Mouse (Mus musculus) CH12.LX (cell line): Measurements from ENCODE around the gene Rhbdf2. TPM values are rescaled to one million over a fixed set of nuclear protein-coding genes. Genes with fewer than 3 reads are reported as not detected.

Source experiments
- DNase-seq: peaks from one replicate; pipeline ENCODE4 v3.0.0-alpha.2; 2013; ENCODE audit errors: extremely low read depth
- H3K27ac ChIP-seq: 2 replicates; pipeline ENCODE4 v1.5.1; 2012; ENCODE audit warnings: low read depth, mild to moderate bottlenecking, control low read depth, moderate library complexity; ENCODE audit not compliant: insufficient read depth
- H3K27me3 ChIP-seq: replicated peaks from 2 replicates; pipeline ENCODE3; 2012; ENCODE audit warnings: inconsistent platforms
- H3K36me3 ChIP-seq, 2 experiments: replicated peaks in 1 of 2; 2 replicates each; pipeline versions ENCODE3 to v1.6.1; 2012; ENCODE audit warnings: inconsistent platforms in 1 of 2, low read length in 1 of 2, mild to moderate bottlenecking in 1 of 2, mixed read lengths in 1 of 2, moderate library complexity in 1 of 2; ENCODE audit not compliant: control insufficient read depth in 1 of 2, insufficient read depth in 1 of 2
- H3K4me1 ChIP-seq, 2 experiments: 2 replicates each; pipeline ENCODE4 v1.6.1; 2012; ENCODE audit warnings: inconsistent platforms in 1 of 2, moderate library complexity in 1 of 2; ENCODE audit not compliant: insufficient read depth in 2 of 2, control insufficient read depth in 1 of 2
- H3K4me2 ChIP-seq: 2 replicates; pipeline ENCODE4 v1.6.1; 2012; ENCODE audit warnings: low read depth, mild to moderate bottlenecking, control low read depth; ENCODE audit not compliant: poor library complexity, insufficient read depth, severe bottlenecking
- H3K4me3 ChIP-seq, 3 experiments: fragments of 150-350 bp in 1 of 3; sonication (generic) in 1 of 3; replicated peaks in 1 of 3; 2 replicates each; pipeline versions ENCODE3 to v1.5.1; 2011 to 2012; ENCODE audit warnings: low read depth in 2 of 3, low read length in 2 of 3, mild to moderate bottlenecking in 2 of 3, moderate library complexity in 2 of 3, control low read depth in 1 of 3, improper control_type of control experiment in 1 of 3, inconsistent platforms in 1 of 3, mixed read lengths in 1 of 3; ENCODE audit not compliant: poor library complexity in 1 of 3
- H3K79me2 ChIP-seq: replicated peaks from 2 replicates; pipeline ENCODE4 v1.6.1; 2012; ENCODE audit warnings: mild to moderate bottlenecking, moderate library complexity; ENCODE audit not compliant: control insufficient read depth, poor library complexity, insufficient read depth, severe bottlenecking; ENCODE audit errors: extremely low read depth
- H3K9ac ChIP-seq: 2 replicates; pipeline ENCODE4 v1.6.1; 2012; ENCODE audit warnings: low read depth, mild to moderate bottlenecking, control low read depth, moderate library complexity; ENCODE audit not compliant: insufficient read depth
- H3K9me3 ChIP-seq: replicated peaks from 2 replicates; pipeline ENCODE3; 2012; ENCODE audit warnings: low read length, inconsistent platforms, mixed read lengths
- BHLHE40 ChIP-seq: IDR thresholded peaks from 2 replicates; pipeline ENCODE4 v1.6.1; 2011; ENCODE audit warnings: mild to moderate bottlenecking, low read depth, low read length, improper control_type of control experiment
- CHD1 ChIP-seq: IDR thresholded peaks from 2 replicates; pipeline ENCODE4 v1.6.1; 2012; ENCODE audit warnings: low read depth, low read length, improper control_type of control experiment, inconsistent platforms
- CHD2 ChIP-seq: IDR thresholded peaks from 2 replicates; pipeline ENCODE4 v1.6.1; 2011; ENCODE audit warnings: low read length, improper control_type of control experiment
- E2F4 ChIP-seq: IDR thresholded peaks from 2 replicates; pipeline ENCODE4 v1.6.1; 2011; ENCODE audit warnings: low read depth, low read length, improper control_type of control experiment; ENCODE audit not compliant: insufficient replicate concordance
- ELF1 ChIP-seq: IDR thresholded peaks from 2 replicates; pipeline ENCODE4 v1.6.1; 2014; ENCODE audit warnings: low read depth, mild to moderate bottlenecking, inconsistent platforms, low read length, improper control_type of control experiment
- ETS1 ChIP-seq: conservative IDR thresholded peaks from 2 replicates; pipeline ENCODE4 v1.6.1; 2012; ENCODE audit warnings: low read depth, mild to moderate bottlenecking, inconsistent platforms, low read length, improper control_type of control experiment, moderate library complexity
- GABPA ChIP-seq: IDR thresholded peaks from 2 replicates; pipeline ENCODE4 v1.6.1; 2012; ENCODE audit warnings: low read depth, low read length, improper control_type of control experiment, inconsistent platforms; ENCODE audit not compliant: insufficient replicate concordance
- JUN ChIP-seq: IDR thresholded peaks from 2 replicates; pipeline ENCODE4 v1.6.1; 2011; ENCODE audit warnings: low read depth, mild to moderate bottlenecking, low read length, improper control_type of control experiment, moderate library complexity; ENCODE audit not compliant: insufficient read depth
- KAT2A ChIP-seq: IDR thresholded peaks from 2 replicates; pipeline ENCODE4 v1.6.1; 2012; ENCODE audit warnings: low read length, improper control_type of control experiment, inconsistent platforms; ENCODE audit not compliant: insufficient replicate concordance
- MAFK ChIP-seq: IDR thresholded peaks from 2 replicates; pipeline ENCODE4 v1.6.1; 2011; ENCODE audit warnings: low read length, improper control_type of control experiment; ENCODE audit not compliant: insufficient replicate concordance
- MAX ChIP-seq: IDR thresholded peaks from 2 replicates; pipeline ENCODE4 v1.6.1; 2011; ENCODE audit warnings: low read length, improper control_type of control experiment
- MEF2A ChIP-seq: IDR thresholded peaks from 2 replicates; pipeline ENCODE4 v1.6.1; 2014; ENCODE audit warnings: low read depth, mild to moderate bottlenecking, inconsistent platforms, low read length, improper control_type of control experiment, borderline replicate concordance
- MYC ChIP-seq: IDR thresholded peaks from 2 replicates; pipeline ENCODE4 v1.6.1; 2011; ENCODE audit warnings: low read depth, mild to moderate bottlenecking, improper control_type of control experiment, low read length
- NELFE ChIP-seq: IDR thresholded peaks from 2 replicates; pipeline ENCODE4 v1.6.1; 2011; ENCODE audit warnings: low read depth, low read length, improper control_type of control experiment
- NRF1 ChIP-seq: IDR thresholded peaks from 2 replicates; pipeline ENCODE4 v1.6.1; 2014; ENCODE audit warnings: low read depth, mild to moderate bottlenecking, inconsistent platforms, low read length, improper control_type of control experiment, moderate library complexity
- POLR2A ChIP-seq: IDR thresholded peaks from 2 replicates; pipeline ENCODE4 v1.6.1; 2011; ENCODE audit warnings: low read depth, mild to moderate bottlenecking, improper control_type of control experiment, low read length
- SIN3A ChIP-seq: IDR thresholded peaks from 2 replicates; pipeline ENCODE4 v1.6.1; 2012; ENCODE audit warnings: low read length, improper control_type of control experiment, inconsistent platforms
- TBP ChIP-seq: conservative IDR thresholded peaks from 2 replicates; pipeline ENCODE4 v1.6.1; 2011; ENCODE audit warnings: low read depth, low read length, improper control_type of control experiment
- USF1 ChIP-seq: IDR thresholded peaks from 2 replicates; pipeline ENCODE4 v1.6.1; 2014; ENCODE audit warnings: low read depth, mild to moderate bottlenecking, inconsistent platforms, low read length, improper control_type of control experiment
- USF2 ChIP-seq: conservative IDR thresholded peaks from 2 replicates; pipeline ENCODE4 v1.6.1; 2011; ENCODE audit warnings: low read depth, low read length, improper control_type of control experiment
- ZMIZ1 ChIP-seq: IDR thresholded peaks from 2 replicates; pipeline ENCODE4 v1.6.1; 2012; ENCODE audit warnings: low read depth, mild to moderate bottlenecking, inconsistent platforms, low read length, improper control_type of control experiment
- dilution Hi-C: fragments of 300-500 bp; cut with MboI; formaldehyde crosslinking; loops from 2 replicates; pipeline ENCODE4 v1.14.3; 2020; ENCODE audit warnings: low sequenced_read_pairs; ENCODE audit not compliant: extremely low pct_unique_long_range_greater_than_20kb, extremely low pct_ligation_motif_present
- in situ Hi-C: fragments of 300-500 bp; cut with MboI; formaldehyde crosslinking; loops from 3 replicates; pipeline ENCODE4 v1.14.3; 2019; ENCODE audit warnings: low sequenced_read_pairs, low pct_ligation_motif_present, low pct_unique_long_range_greater_than_20kb, mixed read lengths
- polyA plus RNA-seq: library from polyadenylated mRNA; unstranded; fragments of >175 nt; gene quantifications from 2 replicates; pipeline ENCODE4 v1.2.1, GENCODE M21; 2012; ENCODE audit warnings: low read depth; ENCODE audit not compliant: insufficient read length
- total RNA-seq, 2 experiments: library from RNA; depleted of rRNA; stranded (reverse); fragments of 300-350 nt in 1 of 2; fragments of >200 nt in 1 of 2; gene quantifications; 2 replicates each; pipeline ENCODE4 v1.2.3; 2012 to 2014

Gene Rhbdf2
- total and polyA plus RNA-seq, 3 experiments = 3.1 to 14.7 (median 12.1) TPM

DNA sequence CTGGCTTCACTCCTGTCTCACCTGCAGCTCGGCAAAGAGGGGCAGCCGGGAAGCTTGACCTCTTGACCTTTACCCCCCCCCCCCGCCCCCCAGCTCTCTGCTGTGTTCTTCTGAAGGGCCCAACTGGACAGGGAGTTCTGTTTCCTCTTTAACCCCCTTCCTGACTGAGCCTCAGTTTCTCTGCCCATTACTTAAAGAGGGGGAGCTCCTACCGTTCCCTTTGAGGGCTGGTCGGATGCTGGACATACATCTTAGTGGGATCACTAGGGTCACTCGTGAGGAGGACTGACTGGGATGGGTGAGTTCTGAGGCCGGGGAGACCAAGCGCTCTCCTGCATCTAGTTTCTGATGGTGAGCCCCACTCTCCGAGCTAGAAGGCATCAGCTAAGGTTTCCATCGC, 26.4 kb upstream of the Rhbdf2 start, which contains the start of gene Prcd:
Gene Prcd, plus strand, starts transcription at position 301 of the 400 bp plus-strand sequence.
- H3K27ac ChIP-seq = no peak within 1 kb of the TSS
- no peak for DNase-seq
- in situ Hi-C loops = loop anchor here (25.0 kb wide), 1 partner anchor 534 kb away; the partner anchor contains the start of gene Sept9
- H3K9ac ChIP-seq = no peak within 1 kb of the TSS
- H3K36me3 ChIP-seq = no peaks in the 10 kb centered on the region
- TF ChIP-seq TBP = no peak
- TF ChIP-seq MEF2A = no peak
- TF ChIP-seq MAFK = no peak
- TF ChIP-seq CHD1 = no peak
- no peaks in the 10 kb centered on the region for H3K79me2 ChIP-seq
- H3K4me3 ChIP-seq = no peak within 1 kb of the TSS
- no peaks in the 10 kb centered on the region for H3K9me3 ChIP-seq
- dilution Hi-C loops = no loop called here
- peaks cover 10 to 27% of the 10 kb centered on the region in 2 experiments for H3K4me1 ChIP-seq
- no peak within 1 kb of the TSS for H3K4me2 ChIP-seq
- H3K27me3 ChIP-seq = peaks cover 55% of the 10 kb centered on the region

DNA sequence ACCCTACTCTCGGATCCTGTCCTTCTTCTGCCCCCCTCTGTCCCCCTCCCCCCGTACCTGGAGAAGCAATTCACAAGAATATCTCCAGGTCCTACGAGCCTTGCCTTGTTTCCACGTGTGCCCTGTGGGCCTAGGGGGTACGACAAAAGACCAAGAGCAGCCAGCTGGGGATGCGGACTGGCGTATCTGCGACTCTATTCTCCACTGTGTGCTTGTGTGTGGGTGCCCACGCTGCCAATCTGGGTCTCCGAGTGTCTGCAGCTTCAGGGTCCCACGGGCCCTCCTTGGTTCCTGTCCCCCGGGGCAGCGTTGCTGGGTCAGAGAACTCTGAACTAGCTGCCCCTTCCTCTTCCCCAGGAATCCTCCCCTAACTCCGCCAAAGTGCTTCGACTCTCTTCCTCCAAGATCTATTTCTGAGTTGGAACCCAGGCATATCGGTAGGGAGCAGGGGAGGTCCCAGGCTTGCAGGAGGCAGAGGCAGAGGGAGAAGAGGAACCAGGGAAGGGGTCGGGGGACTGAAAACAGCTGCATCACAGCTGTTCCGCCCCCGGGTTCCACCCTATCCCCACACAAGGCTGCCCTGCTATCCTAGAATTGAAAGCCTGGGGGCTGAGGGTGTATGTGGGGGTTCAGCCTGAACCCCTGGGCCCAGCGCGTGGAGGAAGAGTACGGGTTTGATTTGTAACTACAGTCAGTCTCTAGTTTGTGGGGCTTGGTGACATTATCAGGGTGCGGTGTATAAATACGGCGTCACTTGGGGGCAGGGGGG, 25.7 kb upstream of the Rhbdf2 start:
- TF ChIP-seq JUN = no peak
- no peak for TF ChIP-seq CHD2
- no peak for TF ChIP-seq NELFE
- Histone ChIP-seq H3K9ac (no peak overlapping the region), H3K27me3 (peaks cover 60% of the 10 kb centered on the region), H3K4me3 (no peak overlapping the region), H3K27ac (no peak overlapping the region), H3K4me2 (no peak overlapping the region), H3K36me3 (no peaks in the 10 kb centered on the region), H3K9me3 (no peaks in the 10 kb centered on the region), H3K4me1 (peaks cover 6 to 22% of the 10 kb centered on the region in 2 experiments; a peak in 3 of 4 replicates), H3K79me2 (no peaks in the 10 kb centered on the region)
- in situ Hi-C loops (loop anchor here (25.0 kb wide), 1 partner anchor 535 kb away; the partner anchor contains the start of gene Sept9), dilution Hi-C loops (no loop called here)
- no peak for DNase-seq

DNA sequence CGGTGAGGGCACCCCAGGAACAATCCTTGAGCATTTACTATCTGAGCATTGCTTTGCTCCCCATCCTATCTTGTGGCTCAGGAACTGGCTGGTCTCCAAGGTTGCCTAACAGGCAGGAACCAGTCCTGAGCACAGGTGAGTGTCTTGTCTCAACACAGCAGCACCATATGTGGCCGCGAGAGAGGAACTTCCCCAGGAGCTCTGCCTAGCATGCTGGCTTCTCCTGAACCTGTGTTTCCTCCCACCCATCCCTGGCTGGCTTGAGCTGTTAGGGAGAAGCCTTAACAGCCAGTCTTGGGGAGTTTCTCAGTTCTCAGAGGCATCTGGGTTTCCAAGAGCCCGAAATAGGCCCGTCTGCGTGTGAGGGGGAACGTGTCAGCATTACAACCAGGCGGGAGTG, 24.5 kb upstream of the Rhbdf2 start:
- Histone ChIP-seq H3K9ac (no peak overlapping the region), H3K27me3 (peaks cover 64% of the 10 kb centered on the region), H3K4me2 (no peak overlapping the region), H3K9me3 (no peaks in the 10 kb centered on the region), H3K4me1 (peaks cover 6 to 17% of the 10 kb centered on the region in 2 experiments; a peak in 3 of 4 replicates), H3K4me3 (no peak overlapping the region), H3K79me2 (no peaks in the 10 kb centered on the region), H3K27ac (no peak overlapping the region), H3K36me3 (no peaks in the 10 kb centered on the region)
- no peak for DNase-seq
- dilution Hi-C loops (no loop called here), in situ Hi-C loops (loop anchor here (25.0 kb wide), 1 partner anchor 536 kb away; the partner anchor contains the start of gene Sept9)
- TF ChIP-seq CHD1 (no peak), MYC (no peak), MEF2A (no peak), NRF1 (no peak), JUN (no peak), BHLHE40 (no peak), USF1 (no peak), E2F4 (no peak), ETS1 (no peak), KAT2A (no peak), POLR2A (no peak), ZMIZ1 (no peak), MAX (no peak), NELFE (no peak), TBP (no peak), SIN3A (no peak), ELF1 (no peak), USF2 (no peak), GABPA (no peak)
